Mouse (Mus musculus) gastrocnemius, adult 2 months (tissue): ENCODE results near the gene Mars2. TPM values are rescaled to one million over a fixed set of nuclear protein-coding genes. Genes with fewer than 3 reads are reported as not detected.

ENCODE experiments used
- DNase-seq: peaks from one replicate; pipeline ENCODE4 v3.0.0; 2022
- H3K27ac ChIP-seq: fragments of 200-600 bp; 2 replicates; pipeline ENCODE4 v1.8.1; 2022; ENCODE audit warnings: mild to moderate bottlenecking
- H3K4me3 ChIP-seq: fragments of 200-600 bp; 2 replicates; pipeline ENCODE4 v1.8.1; 2022; ENCODE audit warnings: mild to moderate bottlenecking, moderate library complexity
- CTCF ChIP-seq: fragments of 200-600 bp; IDR thresholded peaks from 2 replicates; pipeline ENCODE4 v1.8.1; 2022; ENCODE audit warnings: antibody characterized with exemption, mild to moderate bottlenecking, moderate library complexity
- intact Hi-C: fragments of 180-260 bp; cut with DNase I; formaldehyde crosslinking; loops from one replicate; pipeline ENCODE4 v1.15.1; 2025
- total RNA-seq, 2 experiments: library from RNA; stranded (reverse); gene quantifications; 2 replicates each; pipeline ENCODE4 v1.2.3; 2021

Mars2 gene
- total RNA-seq, 2 experiments from 2014 or later: 2.8 to 3.6 TPM

DNA sequence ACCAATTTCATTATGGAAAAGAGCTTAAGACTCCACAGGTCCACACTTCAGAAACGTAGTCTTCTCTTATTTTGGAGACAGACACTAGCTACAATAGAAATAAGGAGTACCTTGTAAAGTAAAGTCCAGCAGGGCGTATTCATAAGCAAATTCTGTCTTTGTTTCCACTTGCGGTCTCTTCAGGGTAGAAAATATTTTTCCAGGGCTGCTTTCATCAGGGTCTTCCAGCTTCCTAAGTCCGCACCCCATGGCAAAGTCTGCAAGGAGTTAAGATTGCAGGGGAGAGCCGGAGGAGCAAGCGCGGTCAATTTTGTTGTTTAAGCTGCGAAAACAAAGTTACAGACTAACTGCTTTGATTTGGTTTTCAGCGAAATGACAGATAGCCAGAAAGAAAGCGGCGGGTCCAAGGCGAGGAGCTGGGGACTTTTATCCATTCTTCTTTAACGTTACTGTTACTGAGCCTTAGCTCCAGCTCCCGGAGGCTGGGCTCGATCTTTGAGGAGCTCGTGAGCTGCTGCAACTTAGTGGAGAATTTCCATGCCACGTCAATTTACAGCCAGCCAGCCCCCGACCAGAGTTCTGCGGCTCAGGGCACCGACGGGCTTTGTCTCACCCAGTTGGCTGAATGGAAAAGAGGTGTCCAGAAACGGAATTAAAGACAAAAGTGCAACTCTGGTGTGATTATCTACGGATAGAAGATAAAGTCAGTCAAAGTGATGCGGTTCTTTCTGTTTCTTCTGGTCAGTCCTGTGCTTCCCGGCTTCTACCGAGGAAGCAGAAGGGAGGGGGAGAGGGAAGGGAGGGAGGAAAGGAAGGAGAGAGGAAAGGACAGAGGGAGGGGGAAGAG is 10.7 kb upstream of the Mars2 start, which contains the start of gene Rftn2:
Rftn2 (minus strand) TSS at position 772 of the 847 bp plus-strand sequence.
- no peak for TF ChIP-seq CTCF
- Histone ChIP-seq H3K4me3 (peak within 1 kb of the TSS; percentile 73), H3K27ac (peak within 1 kb of the TSS; percentile 84)
- peak; percentile 48 for DNase-seq
- intact Hi-C loops: no loop called here

DNA sequence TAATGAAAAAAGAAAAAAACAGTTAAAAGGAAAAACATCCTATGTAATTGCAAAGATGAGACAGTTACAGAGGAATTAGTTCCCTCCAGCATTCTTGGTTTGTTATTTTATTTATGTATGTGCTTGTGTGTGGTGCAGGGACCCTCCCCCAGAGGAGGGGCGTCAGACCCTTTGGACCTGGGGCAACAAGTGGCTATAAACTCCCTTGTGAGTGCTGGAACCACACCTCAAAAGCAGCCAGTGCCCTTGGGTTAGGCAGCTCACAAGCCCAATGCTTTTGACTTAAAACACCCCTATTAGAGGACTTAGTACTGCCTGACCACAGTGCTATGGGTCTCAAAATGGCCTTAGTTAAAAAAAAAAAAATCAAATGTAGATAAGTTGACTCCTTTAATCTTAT is 9.6 kb upstream of the Mars2 start:
- Histone ChIP-seq H3K27ac (peak overlapping the region; percentile 84), H3K4me3 (peak overlapping the region; percentile 73)
- intact Hi-C loops: no loop called here
- no peak for DNase-seq
- no peak for TF ChIP-seq CTCF

DNA sequence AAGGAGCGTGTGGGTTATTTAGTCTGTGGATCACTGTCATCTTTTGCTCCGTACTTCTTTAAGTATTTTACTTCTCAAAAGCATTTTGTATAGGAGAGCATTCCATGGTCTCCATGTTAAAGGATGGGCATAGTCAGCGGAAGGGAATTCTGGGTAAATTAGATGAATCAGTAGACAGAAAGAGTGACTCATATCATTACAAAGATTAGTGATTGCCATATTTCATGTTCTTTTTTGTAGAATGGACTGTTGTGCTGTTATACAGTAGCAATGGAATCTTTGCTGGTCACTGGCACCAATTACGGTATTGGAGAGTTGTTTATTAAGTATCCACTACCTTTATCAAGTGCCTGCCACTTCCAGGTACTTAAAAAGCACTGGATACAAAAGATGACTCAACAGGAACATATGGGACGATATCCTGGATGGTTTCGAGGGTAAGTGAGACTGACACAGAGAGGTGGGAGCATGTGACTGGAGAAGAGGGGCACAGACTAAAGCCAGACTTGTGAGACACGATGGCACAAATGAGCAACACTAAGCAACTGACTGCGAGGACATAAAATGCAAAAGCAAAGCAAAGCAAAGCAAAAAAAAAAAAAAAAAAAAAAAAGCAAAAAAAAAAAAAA is 8.6 kb upstream of the Mars2 start:
- TF ChIP-seq CTCF: no peak
- intact Hi-C loops: no loop called here
- no peak for DNase-seq
- no peak overlapping the region for H3K27ac ChIP-seq
- H3K4me3 ChIP-seq: no peak overlapping the region

DNA sequence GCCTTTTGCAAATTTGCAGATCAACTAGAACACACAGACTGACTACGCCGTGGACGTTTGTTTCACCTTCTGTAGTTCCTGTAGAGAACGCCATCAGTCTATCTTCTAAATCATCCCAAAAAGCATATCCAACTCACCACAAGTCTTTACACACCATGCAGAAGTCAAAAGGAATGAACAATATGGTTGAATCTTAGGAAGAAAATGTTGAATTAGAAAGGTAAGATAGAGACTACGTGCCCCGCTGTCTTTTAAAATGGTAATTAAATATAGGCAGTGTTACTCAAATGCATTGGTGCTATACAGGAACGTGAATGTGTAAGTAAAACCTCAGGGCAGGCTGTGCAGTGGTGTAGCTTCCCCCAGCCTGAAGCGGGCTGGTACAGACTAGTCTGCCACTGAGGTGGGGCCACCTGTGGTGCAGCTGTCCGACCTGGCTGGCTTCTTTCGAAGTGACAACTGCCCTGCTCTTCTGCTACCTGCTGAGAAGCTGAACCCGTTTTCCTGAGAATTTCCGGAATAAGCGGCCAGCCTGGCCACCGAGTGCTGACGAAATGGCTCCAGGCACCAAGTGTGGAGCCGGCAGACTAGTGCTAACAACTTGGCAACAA is 2.0 kb upstream of the Mars2 start:
- no peak overlapping the region for H3K4me3 ChIP-seq
- TF ChIP-seq CTCF: no peak
- intact Hi-C loops: loop anchor here (5.0 to 10.0 kb wide), 4 partner anchors 103 to 680 kb away; partner anchors contain the start of genes Boll, Mob4 and Pgap1
- DNase-seq: no peak
- H3K27ac ChIP-seq: no peak overlapping the region

DNA sequence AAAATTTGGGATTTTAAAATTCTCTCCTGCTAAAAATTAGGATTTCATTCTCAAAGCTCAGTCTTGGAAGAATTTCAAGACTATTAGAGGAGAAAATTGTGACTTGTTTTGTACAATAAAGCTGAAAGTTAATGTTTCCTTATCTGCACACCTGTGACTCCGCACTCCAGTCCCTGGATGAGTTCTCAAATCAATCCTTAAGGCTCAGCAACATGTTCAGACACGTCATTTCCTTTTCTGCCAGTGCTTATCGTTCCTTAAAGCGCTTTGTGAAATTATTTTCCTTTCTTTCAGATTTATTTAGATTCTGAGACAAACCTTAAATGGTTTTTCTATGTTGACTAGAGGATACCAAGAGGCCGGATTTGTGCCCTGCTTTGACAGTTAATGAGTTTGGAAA is 490 bp upstream of the Mars2 start:
- peak overlapping the region; percentile 80 for H3K4me3 ChIP-seq
- peak overlapping the region; percentile 91 for H3K27ac ChIP-seq
- no peak for TF ChIP-seq CTCF
- intact Hi-C loops: loop anchor here (5.0 to 10.0 kb wide), 4 partner anchors 104 to 682 kb away; partner anchors contain the start of genes Boll, Mob4 and Pgap1
- no peak for DNase-seq

DNA sequence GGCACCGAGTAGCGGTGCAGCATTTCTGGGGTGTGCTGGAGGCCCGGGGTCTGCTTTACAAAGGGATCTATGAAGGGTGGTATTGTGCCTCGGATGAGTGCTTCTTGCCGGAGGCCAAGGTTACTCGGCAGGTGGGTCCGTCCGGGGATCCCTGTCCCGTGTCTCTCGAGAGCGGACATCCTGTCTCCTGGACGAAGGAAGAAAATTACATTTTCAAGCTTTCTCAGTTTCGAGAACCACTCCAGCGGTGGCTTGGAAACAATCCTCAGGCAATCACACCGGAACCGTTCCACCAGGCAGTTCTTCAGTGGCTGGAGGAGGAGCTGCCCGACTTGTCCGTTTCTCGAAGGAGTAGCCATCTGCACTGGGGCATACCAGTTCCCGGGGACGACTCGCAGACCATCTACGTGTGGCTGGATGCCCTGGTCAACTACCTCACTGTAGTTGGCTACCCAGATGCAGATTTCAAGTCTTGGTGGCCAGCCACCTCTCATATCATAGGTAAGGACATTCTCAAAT is 725 bp downstream of the Mars2 start:
- no peak for TF ChIP-seq CTCF
- intact Hi-C loops: loop anchor here (5.0 to 10.0 kb wide), 4 partner anchors 105 to 683 kb away; partner anchors contain the start of genes Boll, Mob4 and Pgap1
- peak; percentile 43 for DNase-seq
- Histone ChIP-seq H3K27ac (peak overlapping the region; percentile 91), H3K4me3 (peak overlapping the region; percentile 80)

DNA sequence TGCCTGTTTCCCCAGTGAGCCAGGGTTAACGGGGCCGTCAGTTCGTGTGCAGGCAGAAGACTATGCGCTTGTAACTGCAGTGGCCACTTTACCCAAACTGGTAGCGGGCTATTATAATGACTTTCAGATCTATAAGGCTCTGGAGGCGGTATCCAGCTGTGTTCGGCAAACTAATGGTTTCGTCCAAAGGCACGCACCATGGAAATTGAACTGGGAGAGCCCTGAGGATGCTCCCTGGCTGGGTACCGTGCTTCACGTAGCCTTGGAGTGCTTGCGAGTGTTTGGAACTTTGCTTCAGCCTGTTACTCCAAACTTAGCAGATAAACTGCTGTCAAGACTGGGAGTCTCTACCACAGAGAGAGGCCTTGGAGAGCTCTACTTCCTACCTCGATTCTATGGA is 1.5 kb downstream of the Mars2 start:
- H3K27ac ChIP-seq: peak overlapping the region; percentile 91
- peak overlapping the region; percentile 80 for H3K4me3 ChIP-seq
- intact Hi-C loops: loop anchor here (5.0 to 10.0 kb wide), 4 partner anchors 106 to 684 kb away; partner anchors contain the start of genes Boll, Mob4 and Pgap1
- DNase-seq: no peak
- TF ChIP-seq CTCF: no peak

DNA sequence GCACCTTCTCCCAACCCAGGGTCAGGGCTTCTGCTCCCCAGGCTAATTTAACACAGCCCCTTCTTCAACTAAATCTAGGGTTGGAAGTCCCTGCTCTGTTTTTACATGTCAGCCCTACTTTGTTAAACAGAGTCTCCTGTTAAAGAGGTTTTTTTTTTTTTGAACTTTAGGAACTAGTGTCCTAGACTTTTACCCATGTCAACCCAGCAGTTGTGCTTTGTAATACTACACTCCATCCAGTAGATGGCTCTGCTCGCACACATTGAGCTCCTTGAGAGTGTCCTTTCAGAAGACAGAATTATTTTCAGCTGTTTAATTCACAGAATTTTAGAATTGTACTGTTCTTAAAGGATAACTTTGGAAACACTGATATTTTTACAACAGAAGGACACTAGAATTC is 2.3 kb downstream of the Mars2 start:
- intact Hi-C loops: loop anchor here (1.0 to 10.0 kb wide), 5 partner anchors 107 to 684 kb away; partner anchors contain the start of genes Boll, Mob4 and Pgap1
- peak; percentile 89 for TF ChIP-seq CTCF
- peak; percentile 32 for DNase-seq
- H3K4me3 ChIP-seq: peak overlapping the region; percentile 80
- no peak overlapping the region for H3K27ac ChIP-seq

DNA sequence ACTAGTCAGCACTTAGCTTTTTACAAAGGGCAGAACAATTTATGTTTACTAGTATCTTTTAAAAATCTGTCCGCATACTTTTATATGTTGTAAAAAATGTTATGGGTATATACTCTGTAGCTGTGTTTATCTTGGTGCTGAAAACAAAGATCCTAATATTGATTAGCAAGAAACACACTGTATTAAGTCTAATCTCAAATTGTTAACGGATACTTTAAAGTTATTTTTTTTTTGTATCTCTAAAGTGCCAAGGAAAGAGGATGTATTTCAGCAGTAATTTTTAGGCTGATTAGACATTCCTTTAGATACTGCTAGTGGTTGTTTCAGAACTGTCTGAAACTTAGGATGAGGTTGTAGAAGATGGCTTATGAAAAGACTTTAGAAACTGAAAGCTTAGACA is 9.4 kb downstream of the Mars2 start:
- DNase-seq: no peak
- no peak for TF ChIP-seq CTCF
- Histone ChIP-seq H3K4me3 (no peak overlapping the region), H3K27ac (no peak overlapping the region)
- intact Hi-C loops: loop anchor here (10.0 kb wide), 1 partner anchor 498 kb away; no protein-coding TSS in a partner anchor

DNA sequence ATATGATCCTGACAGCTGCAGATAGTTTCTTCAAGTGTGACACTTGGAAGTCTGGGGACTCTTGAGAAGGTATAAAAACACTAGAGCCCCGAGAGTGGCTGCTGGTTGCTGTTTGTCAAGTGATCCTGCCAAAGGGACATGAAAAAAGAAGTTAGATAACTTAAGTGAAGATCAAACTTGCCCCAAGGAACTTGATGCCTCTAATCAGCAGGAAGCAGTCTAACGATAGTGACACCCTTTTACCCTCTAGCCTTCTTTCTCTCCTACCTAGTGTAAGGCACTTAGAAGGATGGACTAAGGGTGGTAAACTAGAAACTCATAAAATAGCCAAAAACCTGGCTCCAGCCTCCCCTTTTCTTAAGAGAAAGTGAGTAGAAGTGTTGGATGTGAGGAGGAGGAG is 27.4 kb downstream of the Mars2 start:
- no peak for DNase-seq
- no peak for TF ChIP-seq CTCF
- no peak overlapping the region for H3K27ac ChIP-seq
- H3K4me3 ChIP-seq: no peak overlapping the region
- intact Hi-C loops: no loop called here

DNA sequence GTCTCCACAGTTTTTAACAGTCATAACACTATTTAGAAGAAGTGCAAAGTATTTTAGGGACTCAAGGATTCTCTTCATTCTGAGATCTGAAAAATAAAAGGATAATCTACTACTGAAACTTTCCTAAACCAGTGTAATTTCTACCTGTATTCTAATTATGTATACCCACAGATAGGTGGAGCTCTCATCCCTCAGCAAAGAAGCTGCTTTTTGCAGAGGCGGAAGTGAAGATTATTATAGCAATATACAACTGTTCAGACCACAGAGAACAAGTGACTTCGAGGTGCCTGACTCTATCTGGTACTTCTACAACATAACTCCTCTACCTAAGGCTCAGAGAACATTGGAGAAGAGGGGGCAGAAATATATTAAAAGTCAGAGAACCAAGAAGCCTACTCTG is 28.5 kb downstream of the Mars2 start:
- DNase-seq: no peak
- no peak overlapping the region for H3K4me3 ChIP-seq
- no peak overlapping the region for H3K27ac ChIP-seq
- TF ChIP-seq CTCF: peak; percentile 8; the same call in 1 of the 2 replicates
- intact Hi-C loops: no loop called here

DNA sequence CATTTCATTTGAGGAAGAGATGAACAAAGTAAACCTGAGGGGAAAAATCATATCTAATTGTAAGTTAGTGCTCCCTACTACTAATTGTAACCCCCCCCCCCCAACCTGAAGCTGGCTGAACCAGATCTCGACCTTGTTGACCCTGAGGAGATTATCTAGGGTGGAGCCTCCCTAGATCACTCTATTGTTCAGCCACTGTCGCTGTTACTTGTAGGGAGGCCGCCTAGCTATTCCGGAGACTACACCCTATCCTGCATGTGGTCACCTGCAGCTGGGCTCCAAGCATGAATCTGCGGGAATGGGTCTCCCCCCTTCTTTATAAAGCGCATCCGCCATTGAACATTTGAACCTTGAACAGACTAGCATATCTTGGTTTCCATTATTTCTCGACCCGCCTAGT is 42.1 kb downstream of the Mars2 start:
- intact Hi-C loops: no loop called here
- Histone ChIP-seq H3K27ac (no peak overlapping the region), H3K4me3 (no peak overlapping the region)
- TF ChIP-seq CTCF: no peak
- DNase-seq: no peak

Other genes with a start within 250 kb of the Mars2 start
- gene Sf3b1, start 209.7 kb upstream of the Mars2 start, total RNA-seq: 10 to 100 TPM; 53.6 to 56.3 TPM
- gene Coq10b, start 184.4 kb upstream of the Mars2 start, total RNA-seq: 10 to 100 TPM; 13.7 to 17.0 TPM
- 100 to 1,000 TPM in 1 of 2 experiments, 10 to 100 TPM in 1; 77.1 to 120 TPM for gene Hspe1, start 149.0 kb upstream of the Mars2 start, total RNA-seq
- gene Hspd1, start 148.9 kb upstream of the Mars2 start, total RNA-seq: 100 to 1,000 TPM; 156 to 249 TPM
- 10 to 100 TPM; 34.2 to 41.9 TPM for gene Mob4, start 105.9 kb upstream of the Mars2 start, total RNA-seq
- gene Rftn2, start 10.4 kb upstream of the Mars2 start, total RNA-seq: 1 to 10 TPM; 3.3 to 4.9 TPM
- not detected for gene Boll, start 126.3 kb downstream of the Mars2 start, total RNA-seq
- 1 to 10 TPM; 4.1 to 4.6 TPM for gene Plcl1, start 168.7 kb downstream of the Mars2 start, total RNA-seq